In genomic region chr5:113685471-113685870, GRCm38 (mm10) we compare ENCODE assay signal across 19 mouse cellular contexts. TPM values are rescaled to one million over a fixed set of nuclear protein-coding genes. Genes with fewer than 3 reads are reported as not detected.
"Had no signal": no experiment of that assay in that cellular context is flagged by ENCODE, and none has a peak within 500 bp of the region (broad histone marks: within the 10 kb centered on the region; RNA-seq: fewer than 3 reads in every experiment).

No protein-coding gene starts in this region.

- H3K4me2 ChIP-seq: limb, embryonic 13.5 days had no signal

- H3K36me3 ChIP-seq: limb, embryonic 13.5 days; midbrain, embryonic 10.5 days had no signal

- H3K9ac ChIP-seq: limb, embryonic 13.5 days; liver, embryonic 14.5 days had no signal

- H3K9me3 ChIP-seq: limb, embryonic 13.5 days; midbrain, embryonic 10.5 days had no signal

- H3K4me1 ChIP-seq: midbrain, embryonic 10.5 days had no signal

- H3K4me3 ChIP-seq: limb, embryonic 13.5 days; midbrain, embryonic 10.5 days had no signal

- H3K27me3 ChIP-seq: limb, embryonic 13.5 days had no signal

- H3K27ac ChIP-seq: limb, embryonic 13.5 days; liver, embryonic 14.5 days; midbrain, embryonic 10.5 days had no signal

- DNase-seq: kidney, adult 8-10 months; kidney, postnatal 25 days; layer of hippocampus, adult 9-11 months; lung, adult 18-20 months; lung, postnatal 36 days; midbrain, embryonic 14.5 days; right cerebral cortex, postnatal 25 days; thymus, postnatal 4 days had no signal

RNA-seq across cellular contexts. Expression of gene 1700069L16Rik, which starts 39.1 kb away (rescaled TPM):
- total RNA-seq: left cerebral cortex, postnatal 36 days; liver, adult 2 months; megakaryocyte progenitor cell, adult 5-6 weeks had no signal
- polyA plus RNA-seq: kidney, embryonic 16.5 days; limb, embryonic 13.5 days; liver, adult 2 months; liver, embryonic 14.5 days; lung, embryonic 16.5 days; midbrain, embryonic 10.5 days; midbrain, embryonic 14.5 days; neural tube, embryonic 14.5 days; small intestine, adult 2 months; stomach, embryonic 16.5 days had no signal
